Mouse (Mus musculus) liver, adult 2 months (tissue): Measurements from ENCODE around the gene Vps50. TPM values are rescaled to one million over a fixed set of nuclear protein-coding genes. Genes with fewer than 3 reads are reported as not detected.

Experiments used
- DNase-seq: peaks from one replicate; pipeline ENCODE4 v3.0.0-alpha.2; 2011; ENCODE audit warnings: low read depth, low spot score; ENCODE audit errors: extremely low read depth
- H3K27ac ChIP-seq: fragments of 200-500 bp; replicated peaks from 2 replicates; pipeline ENCODE4 v1.5.1; 2012; ENCODE audit warnings: low read depth, mild to moderate bottlenecking, control low read depth, inconsistent platforms, low read length; ENCODE audit not compliant: insufficient read depth
- H3K27me3 ChIP-seq: fragments of 200-500 bp; 2 replicates; pipeline ENCODE4 v1.6.1; 2012; ENCODE audit warnings: mild to moderate bottlenecking, moderate library complexity, low read length, inconsistent platforms; ENCODE audit not compliant: control insufficient read depth, insufficient read depth
- H3K36me3 ChIP-seq: fragments of 200-500 bp; 2 replicates; pipeline ENCODE4 v1.6.1; 2012; ENCODE audit warnings: low read length, inconsistent platforms; ENCODE audit not compliant: control insufficient read depth, insufficient read depth
- H3K4me1 ChIP-seq: fragments of 200-500 bp; 2 replicates; pipeline ENCODE4 v1.6.1; 2011; ENCODE audit warnings: low read length; ENCODE audit not compliant: control insufficient read depth, insufficient read depth
- H3K4me3 ChIP-seq: fragments of 200-500 bp; 2 replicates; pipeline ENCODE4 v1.5.1; 2011; ENCODE audit warnings: low read depth, mild to moderate bottlenecking, control low read depth, low read length, moderate library complexity; ENCODE audit not compliant: insufficient read depth
- H3K79me2 ChIP-seq: fragments of 200-500 bp; 2 replicates; pipeline ENCODE4 v1.6.1; 2012; ENCODE audit warnings: inconsistent platforms, mild to moderate bottlenecking, low read length, moderate library complexity; ENCODE audit not compliant: control insufficient read depth, insufficient read depth
- H3K9ac ChIP-seq: fragments of 200-500 bp; 2 replicates; pipeline ENCODE4 v1.6.1; 2012; ENCODE audit warnings: low read depth, mild to moderate bottlenecking, control low read depth, inconsistent platforms, low read length
- CTCF ChIP-seq: fragments of 200-500 bp; IDR thresholded peaks from 2 replicates; pipeline ENCODE4 v1.5.1; 2011; ENCODE audit warnings: low read depth, low read length, control low read depth
- POLR2A ChIP-seq: fragments of 200-500 bp; IDR thresholded peaks from 2 replicates; pipeline ENCODE4 v1.6.1; 2011; ENCODE audit warnings: low read length, control low read depth; ENCODE audit not compliant: insufficient read depth; ENCODE audit errors: extremely low read depth
- WGBS: fragments of 180-500 bp; shearing (Covaris S2); methylation state at CpG from one replicate; pipeline ENCODE4 v1.1.7; 2018; 5-methylcytosine and 5-hydroxymethylcytosine counted together
- polyA plus RNA-seq: library from polyadenylated mRNA; depleted of rRNA; stranded (reverse); fragments of >200 nt; gene quantifications from 2 replicates; pipeline ENCODE4 v1.2.3, GENCODE M21; 2012
- total RNA-seq: library from RNA; depleted of rRNA; stranded (reverse); fragments of >200 nt; gene quantifications from 2 replicates; pipeline ENCODE4 v1.2.3, GENCODE M21; 2014

Vps50 gene
- total and polyA plus RNA-seq, 2 experiments, result 1.3 to 11.8 TPM

GRCm38 (mm10) chr6:3509782-3510181 is 11.6 kb downstream of the Vps50 start:
- H3K4me3 ChIP-seq, result no peak overlapping the region
- H3K4me1 ChIP-seq, result no peaks in the 10 kb centered on the region
- peak; percentile 79 for DNase-seq

GRCm38 (mm10) chr6:3511116-3511515 is 12.9 kb downstream of the Vps50 start:
- Histone ChIP-seq H3K79me2 (peaks cover 8% of the 10 kb centered on the region; the same call in 1 of the 2 replicates), H3K4me3 (no peak overlapping the region), H3K27ac (no peak overlapping the region), H3K27me3 (no peaks in the 10 kb centered on the region), H3K36me3 (no peaks in the 10 kb centered on the region), H3K4me1 (no peaks in the 10 kb centered on the region), H3K9ac (no peak overlapping the region)
- TF ChIP-seq POLR2A (no peak), CTCF (no peak)
- no peak for DNase-seq
- whole genome bisulfite sequencing, result 76% methylated on average over 10 of the region's 10 CpGs

More at GRCm38 (mm10) chr6:3509782-3510181, 11.6 kb downstream of the Vps50 start:
- peaks cover 8% of the 10 kb centered on the region; the same call in 1 of the 2 replicates for H3K79me2 ChIP-seq
- H3K27ac ChIP-seq, result no peak overlapping the region
- no peak overlapping the region for H3K9ac ChIP-seq
- H3K36me3 ChIP-seq, result no peaks in the 10 kb centered on the region; the same call in 1 of the 2 replicates
- no peak for TF ChIP-seq POLR2A
- peak; percentile 48; the same call in 1 of the 2 replicates for TF ChIP-seq CTCF
- 13% methylated on average over 2 of the region's 2 CpGs for WGBS
- H3K27me3 ChIP-seq, result no peaks in the 10 kb centered on the region

- TF ChIP-seq POLR2A (no peak), CTCF (no peak)
- Histone ChIP-seq H3K27ac (no peak overlapping the region), H3K4me1 (no peaks in the 10 kb centered on the region), H3K27me3 (no peaks in the 10 kb centered on the region), H3K36me3 (no peaks in the 10 kb centered on the region), H3K4me3 (no peak overlapping the region), H3K79me2 (peaks cover 8% of the 10 kb centered on the region; the same call in 1 of the 2 replicates), H3K9ac (no peak overlapping the region)
- no peak for DNase-seq
- 76% methylated on average over 11 of the region's 11 CpGs for WGBS
Observed at GRCm38 (mm10) chr6:3511612-3512011, 13.4 kb downstream of the Vps50 start.

DNA sequence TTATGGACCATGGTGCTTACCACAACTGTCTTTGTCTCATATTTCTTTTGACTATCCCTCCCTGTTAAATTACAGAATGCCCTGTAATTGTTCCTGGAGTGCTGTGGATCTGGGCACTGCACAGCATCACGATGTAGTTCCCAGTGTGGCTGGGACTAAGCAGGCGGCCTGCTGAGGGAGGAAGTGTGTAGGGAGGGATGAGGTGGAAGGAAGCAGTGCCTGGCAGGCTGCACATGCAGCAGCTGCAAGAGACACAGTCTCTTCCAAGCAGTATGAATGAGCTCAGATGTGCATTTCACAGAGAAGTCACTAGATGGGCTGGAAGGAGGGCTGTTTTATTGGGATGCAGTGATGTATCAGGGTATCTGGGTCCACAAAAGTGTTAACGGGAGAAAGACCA is 14.4 kb downstream of the Vps50 start:
- TF ChIP-seq CTCF (no peak), POLR2A (no peak)
- Histone ChIP-seq H3K27ac (no peak overlapping the region), H3K27me3 (no peaks in the 10 kb centered on the region), H3K4me1 (no peaks in the 10 kb centered on the region), H3K4me3 (no peak overlapping the region), H3K79me2 (peaks cover 5% of the 10 kb centered on the region; the same call in 1 of the 2 replicates), H3K9ac (no peak overlapping the region), H3K36me3 (peaks cover 2% of the 10 kb centered on the region; the same call in 1 of the 2 replicates)
- WGBS, result 81% methylated on average over 3 of the region's 3 CpGs
- DNase-seq, result no peak

- Histone ChIP-seq H3K4me1 (no peaks in the 10 kb centered on the region), H3K27me3 (no peaks in the 10 kb centered on the region), H3K79me2 (no peaks in the 10 kb centered on the region; the same call in 1 of the 2 replicates), H3K27ac (no peak overlapping the region), H3K4me3 (no peak overlapping the region), H3K36me3 (peaks cover 5% of the 10 kb centered on the region), H3K9ac (no peak overlapping the region)
- WGBS, result 92% methylated on average over 4 of the region's 4 CpGs
- no peak for TF ChIP-seq CTCF
- no peak for DNase-seq
Observed at GRCm38 (mm10) chr6:3528198-3528597, 30.0 kb downstream of the Vps50 start.

DNA sequence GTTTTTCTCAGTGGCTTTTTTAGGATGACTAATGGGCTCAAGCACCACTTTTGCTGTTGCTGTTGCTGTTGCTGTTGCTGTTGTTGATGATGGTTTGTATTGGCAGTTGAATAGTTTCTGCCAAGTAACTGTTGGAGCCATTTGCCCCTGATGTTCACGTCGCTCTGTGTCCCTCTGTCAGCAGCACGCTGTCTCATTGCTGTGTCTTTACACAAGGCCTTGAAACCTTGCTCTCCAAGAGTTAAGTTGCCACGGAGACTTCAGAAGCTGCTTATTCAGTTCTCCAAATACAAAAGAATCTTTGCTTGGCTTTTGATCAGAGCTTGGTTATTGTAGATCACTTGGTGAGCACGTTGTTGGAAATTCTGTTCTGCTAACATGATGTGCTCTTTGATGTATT is 33.3 kb downstream of the Vps50 start:
- TF ChIP-seq CTCF (no peak), POLR2A (no peak)
- Histone ChIP-seq H3K36me3 (peaks cover 15% of the 10 kb centered on the region), H3K27ac (no peak overlapping the region), H3K79me2 (no peaks in the 10 kb centered on the region), H3K4me3 (no peak overlapping the region), H3K4me1 (no peaks in the 10 kb centered on the region), H3K27me3 (no peaks in the 10 kb centered on the region), H3K9ac (no peak overlapping the region)
- 92% methylated on average over 5 of the region's 5 CpGs for WGBS
- DNase-seq, result no peak
